Mouse (Mus musculus): ENCODE measurements around the gene Hoxc5.

Gene Hoxc5

GRCm38 (mm10) chr15:102967511-102968397 lies 511 bp downstream of the Hoxc5 start:
- DNase-seq, result peak; percentile 58 to 72

GRCm38 (mm10) chr15:102969296-102969695 lies 2.1 kb downstream of the Hoxc5 start:
- DNase-seq, result no peak

GRCm38 (mm10) chr15:102970740-102971139 lies 3.5 kb downstream of the Hoxc5 start:
- DNase-seq, result peak in 1 of 2 experiments; percentile 77

GRCm38 (mm10) chr15:102972254-102972653 lies 5.0 kb downstream of the Hoxc5 start:
- DNase-seq, result peak in 1 of 2 experiments; percentile 39

- peak in 1 of 2 experiments; percentile 34 for DNase-seq
Measured at GRCm38 (mm10) chr15:102972753-102973152, 5.5 kb downstream of the Hoxc5 start.

- DNase-seq, result no peak
Measured at GRCm38 (mm10) chr15:102975034-102975433, 7.8 kb downstream of the Hoxc5 start.

- DNase-seq, result peak; percentile 74 to 83
Measured at GRCm38 (mm10) chr15:102975688-102976111, 8.5 kb downstream of the Hoxc5 start.

- peak; percentile 58 to 73 for DNase-seq
Measured at GRCm38 (mm10) chr15:102976171-102976570, 8.9 kb downstream of the Hoxc5 start, which contains the start of gene Hoxc9. TSS of gene Hoxc9 (plus strand) at chr15:102976439.

- peak; percentile 63 to 75 for DNase-seq
Measured at GRCm38 (mm10) chr15:102976631-102977422, 9.6 kb downstream of the Hoxc5 start.

GRCm38 (mm10) chr15:102977423-102977974 lies 10.3 kb downstream of the Hoxc5 start:
- peak; percentile 42 to 56 for DNase-seq

- DNase-seq, result peak in 1 of 2 experiments; percentile 63
Measured at GRCm38 (mm10) chr15:102978615-102979515, 11.6 kb downstream of the Hoxc5 start.

GRCm38 (mm10) chr15:102979936-102980335 lies 12.7 kb downstream of the Hoxc5 start:
- no peak for DNase-seq

GRCm38 (mm10) chr15:102980352-102980751 lies 13.1 kb downstream of the Hoxc5 start:
- peak; percentile 39 to 48 for DNase-seq

GRCm38 (mm10) chr15:102980912-102981311 lies 13.7 kb downstream of the Hoxc5 start:
- peak; percentile 44 to 60 for DNase-seq

GRCm38 (mm10) chr15:102981379-102982288 lies 14.4 kb downstream of the Hoxc5 start:
- peak; percentile 82 to 89 for DNase-seq

- DNase-seq, result peak; percentile 55 to 62
Measured at GRCm38 (mm10) chr15:102983716-102984115, 16.5 kb downstream of the Hoxc5 start.

GRCm38 (mm10) chr15:102984521-102984920 lies 17.3 kb downstream of the Hoxc5 start:
- DNase-seq, result peak; percentile 44 to 60

- DNase-seq, result peak; percentile 43 to 62
Measured at GRCm38 (mm10) chr15:102984925-102985324, 17.7 kb downstream of the Hoxc5 start.

GRCm38 (mm10) chr15:102987124-102987833 lies 20.0 kb downstream of the Hoxc5 start:
- DNase-seq, result peak; percentile 97 to 99

GRCm38 (mm10) chr15:102988078-102988477 lies 20.8 kb downstream of the Hoxc5 start:
- DNase-seq, result no peak
